In the genomic region with DNA sequence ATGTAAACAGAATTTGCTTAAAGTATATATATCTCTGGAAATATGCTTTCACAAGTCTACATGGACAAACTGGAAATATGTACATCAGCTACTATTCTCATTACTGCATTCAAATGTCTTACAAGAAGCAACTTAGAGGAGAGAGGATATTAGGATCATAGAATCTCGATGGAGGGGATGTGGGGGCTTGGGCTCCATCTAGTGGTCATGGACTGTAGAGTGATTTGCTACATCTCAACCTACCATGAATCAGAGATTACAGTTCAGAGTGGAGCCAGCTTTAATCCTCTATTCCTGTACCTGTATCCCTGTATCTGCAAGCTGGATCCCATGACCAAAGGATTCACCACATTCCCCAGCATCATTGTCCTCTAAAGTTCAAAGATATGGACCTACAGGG, we compare ENCODE assay signal across 8 mouse cellular contexts.
DNase-seq lines count a peak whose midpoint lies in the region; TF ChIP-seq lines count a peak whose summit lies in the region.

No protein-coding gene starts in this region.

- intact Hi-C loops in left cerebral cortex, adult 2 months (cut with DNase I), result loop anchor here (1.0 to 5.0 kb wide), 2 partner anchors 159 to 171 kb away; no protein-coding TSS in a partner anchor

- H3K36me3 ChIP-seq in CH12.LX (replicated peaks in 1 of 2; ENCODE audit: control insufficient read depth in 1 of 2, insufficient read depth in 1 of 2, low read length in 1 of 2), result no peaks in the 10 kb centered on the region

- no peak overlapping the region for H3K4me2 ChIP-seq in CH12.LX (ENCODE audit: insufficient read depth, low read depth, poor library complexity, severe bottlenecking)

- no peak overlapping the region for H3K9ac ChIP-seq in CH12.LX (ENCODE audit: insufficient read depth, low read depth)

- in situ Hi-C loops in CH12.LX (cut with MboI; ENCODE audit: low pct_ligation_motif_present, low pct_unique_long_range_greater_than_20kb, low sequenced_read_pairs), result no loop called here

- H3K4me3 ChIP-seq in left cerebral cortex, adult 2 months, result no peak overlapping the region
- H3K4me3 ChIP-seq in CH12.LX (replicated peaks in 1 of 3; ENCODE audit: low read depth in 2 of 3, low read length in 2 of 3, poor library complexity in 1 of 3), result no peak overlapping the region

- H3K27me3 ChIP-seq in CH12.LX (replicated peaks), result no peaks in the 10 kb centered on the region

- H3K9me3 ChIP-seq in CH12.LX (replicated peaks; ENCODE audit: low read length), result no peaks in the 10 kb centered on the region

- peaks cover 0 to 5% of the 10 kb centered on the region in 2 experiments; a peak in 1 of 4 replicates for H3K4me1 ChIP-seq in CH12.LX (ENCODE audit: control insufficient read depth in 1 of 2, insufficient read depth in 2 of 2)

- no peak overlapping the region for H3K27ac ChIP-seq in left cerebral cortex, adult 2 months
- H3K27ac ChIP-seq in CH12.LX (ENCODE audit: insufficient read depth, low read depth), result no peak overlapping the region

- TF ChIP-seq EP300 in CH12.LX (IDR thresholded peaks at IDR 0.05; ENCODE audit: low read length), result no peak

- peak; percentile 8 to 23 for DNase-seq in left cerebral cortex, adult 2 months (ENCODE audit: extremely low spot score in 1 of 2, low spot score in 2 of 2)
- DNase-seq in left cerebral cortex, adult 8-10 months (ENCODE audit: low spot score in 2 of 2), result no peak
- peak; percentile 48 for DNase-seq in CH12.LX (ENCODE audit: extremely low read depth)
- peak; percentile 8 for DNase-seq in adrenal gland, adult 8-10 months
- DNase-seq in embryo, embryonic 10.5 days (ENCODE audit: low spot score), result peak; percentile 58
- peak; percentile 40 for DNase-seq in kidney, adult 9 months
- peak; percentile 42 for DNase-seq in lung, postnatal 25 days (ENCODE audit: low spot score)
- DNase-seq in ovary, postnatal 36 days (ENCODE audit: low spot score), result no peak

- dilution Hi-C loops in CH12.LX (cut with MboI; ENCODE audit: extremely low pct_ligation_motif_present, extremely low pct_unique_long_range_greater_than_20kb, low sequenced_read_pairs), result no loop called here

- peak; percentile 72 for TF ChIP-seq CTCF in left cerebral cortex, adult 2 months (IDR thresholded peaks at IDR 0.05)
- peak; percentile 51 to 72; a peak in 3 of 4 replicates for TF ChIP-seq CTCF in CH12.LX (conservative IDR thresholded peaks at IDR 0.05 in 1 of 2, IDR thresholded peaks at IDR 0.05 in 1 of 2; ENCODE audit: low read depth in 2 of 2, low read length in 2 of 2)

- TF ChIP-seq RAD21 in CH12.LX (IDR thresholded peaks at IDR 0.05; ENCODE audit: low read depth, low read length), result peak; percentile 55

- H3K79me2 ChIP-seq in CH12.LX (replicated peaks; ENCODE audit: control insufficient read depth, extremely low read depth, insufficient read depth, poor library complexity, severe bottlenecking), result no peaks in the 10 kb centered on the region

- TF ChIP-seq POLR2A in CH12.LX (IDR thresholded peaks at IDR 0.05; ENCODE audit: low read depth, low read length), result no peak

TF ChIP-seq in CH12.LX, 34 proteins besides CTCF, POLR2A, EP300 and RAD21:
- TF ChIP-seq KAT2A (IDR thresholded peaks at IDR 0.05; ENCODE audit: insufficient replicate concordance, low read length) (no peak), HCFC1 (IDR thresholded peaks at IDR 0.05; ENCODE audit: low read depth, low read length) (no peak), POLR2AphosphoS2 (IDR thresholded peaks at IDR 0.05; ENCODE audit: low read depth, low read length) (no peak), MEF2A (IDR thresholded peaks at IDR 0.05; ENCODE audit: borderline replicate concordance, low read depth, low read length) (no peak), SMC3 (IDR thresholded peaks at IDR 0.05; ENCODE audit: low read depth, low read length) (peak; percentile 73)

Comparison
In these comparisons a context has a peak if more than half of its experiments do, and no peak if none do; other contexts are left out.
1. DNase-seq: peak in left cerebral cortex, adult 2 months (2 of 2), CH12.LX (single experiment), adrenal gland, adult 8-10 months (single experiment), embryo, embryonic 10.5 days (single experiment), kidney, adult 9 months (single experiment) and lung, postnatal 25 days (single experiment); none in left cerebral cortex, adult 8-10 months (0 of 2) and ovary, postnatal 36 days (single experiment).